Mouse (Mus musculus) R1 (cell line): Measurements from ENCODE around the gene Ispd.

ENCODE experiments used
- DNase-seq: peaks from one replicate; pipeline ENCODE4 v3.0.0-alpha.2; 2018; ENCODE audit warnings: low read depth, low spot score

Gene Ispd

GRCm38 (mm10) chr12:36708810-36709209 lies 327.6 kb downstream of the Ispd start:
- DNase-seq, result no peak

GRCm38 (mm10) chr12:36713866-36714662 lies 332.8 kb downstream of the Ispd start:
- DNase-seq, result peak; percentile 37

- DNase-seq, result no peak
Observed at GRCm38 (mm10) chr12:36717526-36717925, 336.3 kb downstream of the Ispd start.

- no peak for DNase-seq
Observed at GRCm38 (mm10) chr12:36718417-36718816, 337.2 kb downstream of the Ispd start.

DNA sequence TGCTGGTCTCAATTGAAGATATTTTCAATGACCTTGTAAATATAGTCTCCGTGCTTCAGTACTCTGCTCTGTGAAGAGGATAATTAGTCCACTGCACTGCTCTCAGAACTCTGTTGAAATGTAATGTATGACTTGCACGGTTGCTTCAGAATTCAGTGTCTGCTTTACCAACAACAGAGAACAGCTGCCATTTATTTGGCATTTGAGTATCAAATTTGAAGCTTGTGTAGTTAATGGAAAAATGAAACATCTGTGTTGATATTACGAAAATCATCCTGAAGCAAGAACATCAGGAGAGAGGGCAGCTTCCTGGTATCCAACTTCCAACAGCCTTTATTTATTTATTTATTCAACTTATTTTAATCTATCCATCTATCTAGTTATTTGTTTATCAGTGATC lies 337.8 kb downstream of the Ispd start:
- DNase-seq, result no peak

DNA sequence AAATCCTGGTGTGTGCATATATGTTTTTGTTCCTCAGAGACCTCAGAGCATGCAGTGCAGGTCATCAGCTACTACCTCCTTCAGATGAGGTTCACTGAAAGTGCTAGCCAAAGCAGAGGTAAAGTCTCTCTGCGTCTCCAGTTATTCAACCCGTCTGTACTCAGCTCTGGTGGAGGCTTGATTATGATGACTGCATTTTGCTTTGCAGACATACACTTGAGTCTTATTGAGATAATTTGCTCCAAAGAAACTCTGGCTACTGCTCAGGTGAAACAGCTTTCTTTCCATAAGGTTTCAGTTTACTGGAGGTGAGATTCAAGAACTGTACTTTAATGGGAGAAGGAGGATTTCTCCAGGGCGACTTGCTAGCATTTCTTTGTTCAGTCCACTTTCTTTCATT lies 339.5 kb downstream of the Ispd start:
- no peak for DNase-seq

GRCm38 (mm10) chr12:36721223-36721622 lies 340.0 kb downstream of the Ispd start:
- DNase-seq, result no peak

GRCm38 (mm10) chr12:36722754-36723153 lies 341.5 kb downstream of the Ispd start:
- DNase-seq, result no peak

DNA sequence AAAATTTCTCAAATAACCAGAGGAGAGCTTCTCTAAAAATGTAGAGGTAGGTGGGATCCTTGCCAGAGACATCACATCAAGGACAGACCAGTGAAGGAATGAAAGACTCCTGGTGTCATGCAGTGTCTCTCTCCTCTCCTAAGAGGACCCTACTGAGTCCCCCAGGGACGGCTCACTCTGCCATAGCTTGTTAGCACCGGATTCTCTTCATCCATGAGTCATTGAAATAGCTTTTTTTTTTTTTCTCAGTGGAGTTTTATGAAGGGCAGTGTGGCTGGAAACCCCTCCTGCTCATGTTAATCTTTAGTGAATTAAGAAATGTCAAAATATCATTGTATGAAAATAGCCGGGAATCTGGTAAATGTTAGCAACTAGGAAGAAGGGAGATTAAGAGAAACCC lies 342.1 kb downstream of the Ispd start:
- DNase-seq, result no peak

- DNase-seq, result no peak
Observed at GRCm38 (mm10) chr12:36724297-36724696, 343.0 kb downstream of the Ispd start.

DNA sequence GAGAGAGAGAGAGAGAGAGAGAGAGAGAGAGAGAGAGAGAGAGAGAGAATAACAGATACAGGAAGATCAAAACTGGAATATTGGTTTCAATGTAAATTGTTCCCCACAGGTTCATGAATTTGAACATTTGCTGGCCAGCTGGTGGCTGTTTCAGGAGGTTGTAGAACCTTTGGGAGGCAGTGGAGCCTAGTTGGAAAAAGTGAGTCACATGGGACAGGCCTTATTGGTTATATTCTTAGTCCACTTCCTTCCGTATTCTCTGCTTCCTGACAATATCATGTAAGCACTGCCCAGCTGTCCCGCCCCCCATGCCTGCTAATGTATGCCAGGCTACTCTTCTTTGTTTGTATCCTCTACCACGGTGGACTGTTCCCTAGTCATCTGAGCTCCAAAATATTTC lies 344.0 kb downstream of the Ispd start:
- no peak for DNase-seq

GRCm38 (mm10) chr12:36726026-36726425 lies 344.8 kb downstream of the Ispd start:
- DNase-seq, result no peak

DNA sequence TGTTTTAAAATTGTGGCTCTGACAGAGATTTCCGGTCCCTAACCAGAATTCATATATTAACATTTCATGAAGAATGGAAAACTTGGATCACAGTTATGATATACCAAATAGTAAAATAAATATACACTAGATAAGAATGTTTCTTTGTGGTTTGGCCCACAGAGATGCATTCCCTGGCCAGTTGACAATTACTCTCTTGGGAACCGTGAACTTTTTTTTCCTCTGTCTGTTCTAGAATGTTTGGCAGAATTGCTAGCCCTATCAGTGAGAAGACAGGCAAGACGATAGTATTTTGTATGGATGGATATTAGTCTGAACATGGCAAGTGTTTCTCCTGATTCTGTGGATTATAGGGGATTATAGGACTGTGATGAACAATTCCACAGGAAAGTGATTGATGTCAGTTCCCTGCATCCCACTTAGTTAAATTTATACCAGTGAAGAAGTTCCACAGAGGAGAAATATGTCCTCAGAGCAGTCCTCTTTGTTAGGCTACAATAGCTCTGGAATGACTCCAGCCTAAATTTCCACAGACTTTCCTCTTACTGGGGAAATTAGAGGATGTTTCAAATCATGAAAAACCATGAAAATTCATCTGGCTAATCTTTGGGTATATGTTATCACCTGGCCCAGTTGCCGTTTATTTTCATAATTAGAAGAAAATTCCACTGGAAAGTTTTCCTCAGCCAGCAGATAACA lies 352.6 kb downstream of the Ispd start:
- DNase-seq, result no peak
